Mouse (Mus musculus) heart, embryonic 16.5 days (tissue): Measurements from ENCODE around the gene Rfxank. TPM values are rescaled to one million over a fixed set of nuclear protein-coding genes. Genes with fewer than 3 reads are reported as not detected.

Experiments
- ATAC-seq: fragments of 200-750 bp; cut with Nextera tagmentation; replicated peaks from 2 replicates; pipeline ENCODE4 v1.8.0; 2017; ENCODE audit warnings: moderate number of reproducible peaks; ENCODE audit not compliant: insufficient read depth, low FRiP score; ENCODE audit errors: extremely low read depth
- H3K27ac ChIP-seq: fragments of 300-500 bp; sonication (generic); 2 replicates; pipeline ENCODE4 v1.5.1; 2014; ENCODE audit warnings: mild to moderate bottlenecking, low read length, control low read depth, moderate library complexity
- H3K27me3 ChIP-seq: fragments of 300-500 bp; sonication (generic); 2 replicates; pipeline ENCODE4 v1.6.1; 2014; ENCODE audit warnings: low read length, mixed read lengths; ENCODE audit not compliant: control insufficient read depth, insufficient read depth
- H3K36me3 ChIP-seq: fragments of 300-500 bp; sonication (generic); 2 replicates; pipeline ENCODE4 v1.6.1; 2014; ENCODE audit not compliant: control insufficient read depth, insufficient read depth
- H3K4me1 ChIP-seq: fragments of 300-500 bp; sonication (generic); 2 replicates; pipeline ENCODE4 v1.6.1; 2014; ENCODE audit warnings: low read length, mixed read lengths; ENCODE audit not compliant: control insufficient read depth, insufficient read depth
- H3K4me2 ChIP-seq: fragments of 300-500 bp; sonication (generic); 2 replicates; pipeline ENCODE4 v1.6.1; 2014; ENCODE audit warnings: low read depth, mild to moderate bottlenecking, control low read depth, low read length
- H3K4me3 ChIP-seq: fragments of 300-500 bp; sonication (generic); 2 replicates; pipeline ENCODE4 v1.5.1; 2014; ENCODE audit warnings: mild to moderate bottlenecking, control low read depth, low read length
- H3K9ac ChIP-seq: fragments of 300-500 bp; sonication (generic); 2 replicates; pipeline ENCODE4 v1.6.1; 2014; ENCODE audit warnings: low read length, control low read depth
- H3K9me3 ChIP-seq: fragments of 300-500 bp; sonication (generic); replicated peaks from 2 replicates; pipeline ENCODE4 v1.6.1; 2016; ENCODE audit warnings: low read length; ENCODE audit not compliant: control insufficient read depth
- WGBS: fragments of 180-500 bp; shearing (Covaris S2); extraction: QIAGEN DNeasy Blood & Tissue Kit; methylation state at CpG from one replicate; pipeline ENCODE4 v1.1.7; 2014; 5-methylcytosine and 5-hydroxymethylcytosine counted together
- polyA plus RNA-seq: library from polyadenylated mRNA; unstranded; fragments of >200 nt; fragmentation: Nextera tagmentation; extraction: Ambion mirVana; gene quantifications from 2 replicates; pipeline ENCODE4 v1.2.1, GENCODE M21; 2015

Rfxank gene
- polyA plus RNA-seq, 1 experiment from 2014 or later: 21.0 TPM

DNA sequence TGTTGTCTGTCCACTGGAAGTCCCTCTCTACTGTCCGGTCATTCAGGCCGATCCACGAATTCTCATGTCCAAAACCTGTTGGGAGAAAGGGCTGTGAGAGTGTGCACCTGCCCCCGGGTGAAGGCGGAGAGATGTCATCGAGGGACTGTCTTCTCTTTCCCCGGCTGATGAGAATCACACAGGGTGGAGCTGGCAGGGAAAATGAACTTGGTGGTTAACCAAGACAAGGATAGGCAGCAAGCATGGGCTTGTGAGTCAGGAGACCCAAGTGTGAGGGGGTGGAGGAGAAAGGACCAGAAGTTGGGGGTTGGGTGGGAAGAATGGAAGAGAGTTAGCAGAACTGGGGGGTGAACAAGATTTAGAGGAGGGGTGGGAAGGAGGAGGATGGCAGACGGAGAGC lies 38.7 kb downstream of the Rfxank start:
- H3K9me3 ChIP-seq: no peaks in the 10 kb centered on the region
- 85% methylated on average over 8 of the region's 8 CpGs for WGBS
- no peak for ATAC-seq

DNA sequence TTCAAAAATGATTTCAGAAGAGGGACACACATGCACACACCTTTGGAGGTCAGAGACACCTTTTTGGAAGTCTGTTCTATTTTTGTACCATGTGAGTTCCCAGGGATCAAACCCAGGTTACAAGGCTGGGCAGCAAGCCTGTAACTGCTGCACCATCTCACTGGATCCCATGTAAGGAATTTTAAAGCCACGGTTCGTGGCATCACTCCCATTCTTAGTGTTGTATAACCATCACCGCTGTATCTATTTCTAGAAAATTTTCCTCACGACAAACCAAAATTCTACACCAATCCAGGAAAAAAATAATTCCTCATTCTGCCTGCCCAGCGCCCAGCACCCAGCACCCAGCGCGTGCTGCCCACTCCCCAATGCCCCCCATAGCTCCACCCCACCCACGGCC lies 39.7 kb downstream of the Rfxank start:
- 70% methylated on average over 8 of the region's 8 CpGs for WGBS
- H3K36me3 ChIP-seq: no peaks in the 10 kb centered on the region
- H3K27ac ChIP-seq: no peak overlapping the region
- no peak overlapping the region for H3K9ac ChIP-seq
- H3K4me2 ChIP-seq: no peak overlapping the region
- ATAC-seq: no peak
- H3K9me3 ChIP-seq: no peaks in the 10 kb centered on the region
- peaks cover 2% of the 10 kb centered on the region; the same call in 1 of the 2 replicates for H3K27me3 ChIP-seq
- peaks cover under 1% of the 10 kb centered on the region; the same call in 1 of the 2 replicates for H3K4me1 ChIP-seq
- H3K4me3 ChIP-seq: no peak overlapping the region

More for the DNA sequence above, 38.7 kb downstream of the Rfxank start:
- H3K36me3 ChIP-seq: no peaks in the 10 kb centered on the region
- no peak overlapping the region for H3K27ac ChIP-seq
- H3K9ac ChIP-seq: no peak overlapping the region
- no peaks in the 10 kb centered on the region; the same call in 1 of the 2 replicates for H3K27me3 ChIP-seq
- peaks cover 4% of the 10 kb centered on the region; the same call in 1 of the 2 replicates for H3K4me1 ChIP-seq
- no peak overlapping the region for H3K4me3 ChIP-seq
- H3K4me2 ChIP-seq: no peak overlapping the region

DNA sequence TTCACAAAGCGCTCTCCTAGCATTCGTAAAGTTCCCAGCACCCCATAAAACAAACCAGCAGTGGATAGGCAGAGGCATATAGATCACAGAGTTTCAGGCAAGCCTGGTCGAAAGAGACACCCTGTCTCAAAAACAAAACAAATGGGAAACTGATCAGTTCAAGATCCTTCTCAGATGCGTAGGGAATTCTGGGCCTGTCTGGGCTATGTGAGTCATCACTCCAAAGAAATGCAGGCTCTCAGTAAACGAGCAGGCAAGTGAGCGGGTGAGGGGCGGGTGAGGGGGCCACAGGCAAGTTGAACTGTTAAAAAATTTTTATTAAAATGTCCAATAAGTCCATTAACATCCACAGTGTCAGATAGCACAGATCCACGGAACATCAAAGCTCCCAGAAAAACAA lies 46.2 kb downstream of the Rfxank start:
- Histone ChIP-seq H3K27me3 (peaks cover 38% of the 10 kb centered on the region), H3K4me2 (no peak overlapping the region), H3K9ac (no peak overlapping the region), H3K27ac (no peak overlapping the region), H3K9me3 (no peaks in the 10 kb centered on the region), H3K36me3 (no peaks in the 10 kb centered on the region), H3K4me1 (no peaks in the 10 kb centered on the region), H3K4me3 (no peak overlapping the region)
- no peak for ATAC-seq
- 52% methylated on average over 8 of the region's 8 CpGs for WGBS

DNA sequence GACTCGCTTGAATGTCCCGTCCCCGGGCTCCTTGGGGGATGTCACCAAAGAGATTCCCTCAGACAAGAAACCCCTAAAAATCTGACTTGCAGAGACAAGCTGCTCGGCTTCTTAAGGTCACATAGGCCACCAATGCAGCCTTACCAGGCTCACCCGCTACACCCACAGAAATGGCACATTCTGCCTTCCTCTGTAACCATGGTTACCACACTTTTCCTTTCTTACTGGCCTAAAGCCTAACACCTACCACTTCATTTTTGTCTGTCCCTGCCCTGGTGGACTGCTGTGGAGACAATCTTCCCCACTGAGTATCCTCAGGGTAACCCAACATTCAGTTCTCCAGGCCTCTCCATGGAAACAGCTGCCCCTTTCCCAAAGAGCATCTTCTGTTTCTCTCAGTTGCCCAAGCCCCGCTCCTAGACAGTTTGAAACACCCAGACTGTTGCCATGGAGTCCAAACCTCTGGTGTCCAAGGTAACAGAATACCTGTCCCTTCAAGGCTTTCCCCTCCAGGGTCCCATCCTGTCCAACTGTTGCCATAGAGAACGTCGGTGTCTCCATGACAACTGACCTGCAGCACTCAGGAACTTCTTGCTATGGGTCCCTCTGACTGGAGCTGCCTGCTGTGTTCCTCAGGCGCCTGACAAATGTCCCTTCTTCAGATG lies 49.5 kb downstream of the Rfxank start:
- peaks cover 71% of the 10 kb centered on the region for H3K27me3 ChIP-seq
- H3K4me1 ChIP-seq: peaks cover 2% of the 10 kb centered on the region; the same call in 1 of the 2 replicates
- no peak overlapping the region for H3K4me2 ChIP-seq
- no peak overlapping the region for H3K9ac ChIP-seq
- no peaks in the 10 kb centered on the region for H3K9me3 ChIP-seq
- no peak for ATAC-seq
- H3K36me3 ChIP-seq: no peaks in the 10 kb centered on the region
- no peak overlapping the region for H3K27ac ChIP-seq
- WGBS: 66% methylated on average over 9 of the region's 9 CpGs
- no peak overlapping the region for H3K4me3 ChIP-seq

DNA sequence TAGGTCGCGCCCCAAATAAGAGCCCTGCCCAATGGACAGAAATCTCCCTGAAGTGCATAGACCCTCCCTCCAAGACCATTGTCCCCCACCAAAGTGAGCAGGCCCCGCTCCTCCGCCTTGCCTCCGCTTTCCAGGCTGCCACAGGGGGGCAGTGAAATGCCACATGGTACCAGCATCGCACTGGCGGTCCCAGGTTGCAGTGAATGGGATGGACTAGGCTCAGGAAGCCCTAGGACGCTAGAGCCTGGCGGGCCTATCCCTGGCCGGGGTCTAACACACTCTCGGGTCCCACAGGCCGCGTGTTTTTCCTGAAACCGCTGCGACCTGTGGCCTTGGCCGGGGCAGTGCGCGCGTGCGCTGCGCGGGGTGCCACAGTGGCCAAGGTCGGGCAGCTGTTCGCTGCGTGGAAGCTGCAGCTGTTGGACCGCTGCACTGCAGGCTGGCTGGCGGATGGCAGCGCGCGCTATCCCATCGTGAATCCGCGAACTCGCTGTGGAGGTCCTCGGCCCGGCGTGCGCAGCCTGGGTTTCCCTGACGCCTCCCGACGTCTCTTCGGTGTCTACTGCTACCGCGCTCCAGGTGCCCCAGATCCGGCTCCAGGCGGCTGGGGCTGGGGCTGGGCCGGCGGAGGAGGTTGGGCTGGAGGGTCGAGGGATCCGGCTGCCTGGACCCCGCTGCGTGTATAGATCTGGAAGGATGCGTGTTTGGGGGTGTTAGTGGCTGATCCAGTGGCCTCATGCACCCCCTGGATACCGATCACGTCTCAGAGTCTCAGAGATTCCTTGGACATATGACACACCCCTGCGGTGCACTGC lies 50.9 kb downstream of the Rfxank start:
- peak overlapping the region; percentile 54 for H3K4me2 ChIP-seq
- H3K36me3 ChIP-seq: no peaks in the 10 kb centered on the region
- 0 out of 2 replicates have a peak, but pooled peaks have one; percentile 42 for ATAC-seq
- WGBS: 4% methylated on average over 56 of the region's 56 CpGs
- peaks cover 83% of the 10 kb centered on the region for H3K27me3 ChIP-seq
- peak overlapping the region; percentile 34 for H3K4me3 ChIP-seq
- no peak overlapping the region for H3K9ac ChIP-seq
- no peak overlapping the region for H3K27ac ChIP-seq
- H3K4me1 ChIP-seq: peaks cover 16% of the 10 kb centered on the region
- H3K9me3 ChIP-seq: no peaks in the 10 kb centered on the region

DNA sequence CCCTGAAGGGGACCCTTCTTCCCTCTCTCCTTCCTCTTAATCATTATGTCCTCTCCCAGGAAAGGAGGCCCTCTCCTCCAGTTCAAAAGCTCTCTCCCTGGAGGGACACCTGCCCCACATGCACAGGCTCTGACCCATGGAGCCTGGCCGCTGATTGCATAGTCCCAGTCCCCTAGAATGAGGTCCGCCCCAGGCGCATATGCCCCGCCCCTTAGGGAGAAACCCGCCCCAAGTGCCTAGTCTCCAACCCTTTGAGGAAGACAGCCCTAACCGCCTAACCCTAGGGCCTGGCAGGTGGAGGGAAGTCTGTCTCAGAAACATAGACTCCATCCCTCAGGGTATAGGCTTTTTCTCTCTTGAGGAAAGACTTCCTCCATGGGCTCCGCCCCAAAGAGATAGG lies 51.7 kb downstream of the Rfxank start:
- Histone ChIP-seq H3K4me1 (peaks cover 16% of the 10 kb centered on the region), H3K9me3 (no peaks in the 10 kb centered on the region), H3K9ac (no peak overlapping the region), H3K27ac (no peak overlapping the region), H3K4me3 (no peak overlapping the region), H3K4me2 (no peak overlapping the region), H3K27me3 (peaks cover 90% of the 10 kb centered on the region), H3K36me3 (no peaks in the 10 kb centered on the region)
- no peak for ATAC-seq
- 9% methylated on average over 7 of the region's 7 CpGs for WGBS

DNA sequence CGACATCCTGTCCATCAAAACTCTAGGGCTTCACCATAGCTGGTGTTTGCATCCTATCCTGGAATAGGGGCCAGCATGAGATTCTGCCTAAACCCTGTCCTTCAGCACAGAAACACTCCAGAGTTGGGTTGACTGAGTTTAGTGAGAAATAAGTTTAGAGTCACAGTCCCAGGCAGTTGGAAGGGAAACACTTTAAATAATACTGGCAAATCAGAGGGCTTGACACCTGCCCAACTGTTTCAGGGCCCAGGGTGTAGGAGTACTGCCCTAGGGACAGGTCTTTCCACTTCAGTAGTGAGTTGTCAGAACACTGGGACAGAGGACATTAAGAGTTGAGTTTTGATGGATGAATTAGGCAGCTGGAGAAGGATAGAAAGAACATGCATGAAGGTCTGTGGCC lies 52.8 kb downstream of the Rfxank start:
- Histone ChIP-seq H3K9ac (no peak overlapping the region), H3K27me3 (peaks cover 87% of the 10 kb centered on the region), H3K4me2 (no peak overlapping the region), H3K36me3 (no peaks in the 10 kb centered on the region), H3K9me3 (no peaks in the 10 kb centered on the region), H3K27ac (no peak overlapping the region), H3K4me1 (peaks cover 16% of the 10 kb centered on the region), H3K4me3 (no peak overlapping the region)
- WGBS: 39% methylated on average over 1 of the region's 1 CpGs
- no peak for ATAC-seq

DNA sequence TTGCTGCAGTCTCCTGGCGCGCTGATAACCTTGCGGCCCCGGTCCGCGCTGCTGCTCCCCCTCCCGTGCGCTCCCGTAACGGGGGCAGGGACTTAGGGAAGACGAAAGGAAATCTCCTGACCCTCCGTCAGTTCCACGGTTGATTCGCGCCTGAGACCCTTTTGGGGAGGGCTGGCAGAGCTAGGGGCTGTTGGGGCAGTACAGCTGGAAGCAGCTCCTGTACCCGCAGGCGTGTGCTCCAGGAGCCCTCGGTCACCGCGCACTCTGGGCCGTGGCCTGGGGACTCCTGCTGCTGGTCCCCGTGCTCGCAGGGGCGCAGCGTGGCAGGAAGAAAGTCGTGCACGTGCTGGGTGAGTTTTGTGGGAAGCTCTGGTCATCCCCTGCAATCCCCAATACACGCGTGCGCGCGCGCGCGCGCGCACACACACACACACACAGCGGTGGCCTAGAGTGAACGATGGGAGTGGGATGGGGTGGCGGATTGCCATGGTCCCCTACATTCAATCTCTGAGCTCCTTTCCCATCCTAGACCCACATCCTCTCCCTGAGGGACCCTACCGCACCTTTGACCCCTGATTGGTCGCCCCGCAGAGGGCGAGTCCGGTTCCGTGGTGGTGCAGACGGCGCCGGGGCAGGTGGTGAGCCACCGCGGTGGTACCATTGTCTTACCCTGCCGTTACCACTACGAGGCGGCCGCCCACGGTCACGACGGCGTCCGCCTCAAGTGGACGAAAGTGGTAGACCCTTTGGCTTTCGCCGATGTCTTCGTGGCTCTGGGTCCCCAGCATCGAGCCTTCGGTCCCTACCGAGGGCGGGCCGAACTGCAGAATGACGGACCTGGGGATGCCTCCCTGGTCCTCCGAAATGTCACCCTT lies 54.5 kb downstream of the Rfxank start:
- no peaks in the 10 kb centered on the region for H3K9me3 ChIP-seq
- peaks cover 71% of the 10 kb centered on the region for H3K27me3 ChIP-seq
- peaks cover 16% of the 10 kb centered on the region for H3K4me1 ChIP-seq
- peak overlapping the region; percentile 87 for H3K4me2 ChIP-seq
- H3K27ac ChIP-seq: no peak overlapping the region
- H3K36me3 ChIP-seq: no peaks in the 10 kb centered on the region
- WGBS: 3% methylated on average over 71 of the region's 71 CpGs
- no peak for ATAC-seq
- H3K9ac ChIP-seq: peak overlapping the region; percentile 53
- peak overlapping the region; percentile 56 for H3K4me3 ChIP-seq
